Mouse (Mus musculus): ENCODE measurements around the gene Olfr291.

DNA sequence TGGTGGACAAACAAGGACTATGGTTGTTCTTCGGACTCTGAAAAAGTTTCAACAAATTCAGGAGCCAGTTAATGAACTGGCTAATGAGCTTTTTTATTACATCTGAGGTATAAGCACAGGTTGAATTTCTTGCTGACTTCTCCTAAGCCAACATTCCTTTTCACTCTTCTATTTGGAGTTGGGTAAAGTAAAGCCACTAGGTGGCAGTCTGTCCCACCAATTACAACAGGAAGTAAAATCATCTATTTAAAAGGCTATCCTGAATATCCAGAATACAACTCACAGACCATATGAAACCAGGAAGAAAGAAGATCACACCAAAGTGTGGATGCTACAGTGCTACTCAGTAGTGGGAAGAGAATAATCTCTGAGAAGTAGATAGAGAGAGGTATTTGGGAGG lies 48.1 kb upstream of the Olfr291 start:
- TF ChIP-seq CTCF (IDR thresholded peaks at IDR 0.05; ENCODE audit: low read depth): peak; percentile 30
- TF ChIP-seq EP300 (IDR thresholded peaks at IDR 0.05; ENCODE audit: low read depth): no peak

All from heart, postnatal 0 days (tissue).